Mouse (Mus musculus) cerebellum, adult 2 months (tissue): ENCODE results near the gene Olfr694.

ENCODE experiments used
- CTCF ChIP-seq: fragments of 200-500 bp; IDR thresholded peaks from 2 replicates; pipeline ENCODE4 v1.5.1; 2011; ENCODE audit warnings: low read depth, mild to moderate bottlenecking, control low read depth, low read length, moderate library complexity, borderline replicate concordance; ENCODE audit not compliant: insufficient read depth
- POLR2A ChIP-seq: fragments of 200-500 bp; IDR thresholded peaks from 2 replicates; pipeline ENCODE4 v1.6.1; 2011; ENCODE audit warnings: low read length, control low read depth, borderline replicate concordance; ENCODE audit not compliant: insufficient read depth

GRCm38 (mm10) chr7:106645261-106645660 lies 46.4 kb downstream of the Olfr694 start:
- TF ChIP-seq POLR2A (no peak), CTCF (no peak)
